ENCODE assay signal across 13 mouse cellular contexts in genomic region chr9:4459456-4460070, GRCm38 (mm10).
"Had no signal": no experiment of that assay in that cellular context is flagged by ENCODE, and none has a peak within 500 bp of the region (broad histone marks: within the 10 kb centered on the region; RNA-seq: fewer than 3 reads in every experiment).

No protein-coding gene starts in this region.

- DNase-seq: kidney, adult 18-20 months; kidney, postnatal 14 days; lung, adult 2 months; lung, postnatal 4 days; thymus, postnatal 4 days had no signal

- H3K9ac ChIP-seq: liver, embryonic 15.5 days; midbrain, embryonic 15.5 days had no signal

- H3K4me2 ChIP-seq: liver, embryonic 11.5 days; liver, embryonic 15.5 days; midbrain, embryonic 11.5 days; midbrain, embryonic 15.5 days had no signal

- H3K36me3 ChIP-seq: limb, embryonic 10.5 days; liver, embryonic 15.5 days had no signal

- H3K27ac ChIP-seq: left cerebral cortex, adult 2 months; limb, embryonic 10.5 days; liver, embryonic 15.5 days; midbrain, embryonic 15.5 days; stomach, postnatal 0 days had no signal

- H3K9me3 ChIP-seq: limb, embryonic 10.5 days; liver, embryonic 15.5 days; midbrain, embryonic 15.5 days had no signal

- ATAC-seq: lung, postnatal 0 days; midbrain, embryonic 15.5 days had no signal

- H3K27me3 ChIP-seq: liver, embryonic 15.5 days; midbrain, embryonic 15.5 days had no signal

- H3K4me3 ChIP-seq: left cerebral cortex, adult 2 months; limb, embryonic 10.5 days; liver, embryonic 15.5 days; midbrain, embryonic 15.5 days had no signal

- H3K4me1 ChIP-seq: limb, embryonic 10.5 days; liver, embryonic 15.5 days; midbrain, embryonic 15.5 days had no signal
